Mouse (Mus musculus) MEL (cell line): ENCODE results near the gene Smc1a.

ENCODE experiments used
- CHD2 ChIP-seq: IDR thresholded peaks from 2 replicates; pipeline ENCODE4 v1.6.1; 2011; ENCODE audit warnings: low read length, improper control_type of control experiment
- CTCF ChIP-seq, 3 experiments: IDR thresholded peaks in 2 of 3; conservative IDR thresholded peaks in 1 of 3; 2 replicates each; pipeline ENCODE4 v1.5.1; 2011 to 2012; ENCODE audit warnings: low read length in 3 of 3, low read depth in 2 of 3, mild to moderate bottlenecking in 2 of 3, improper control_type of control experiment in 1 of 3, inconsistent platforms in 1 of 3, mixed read lengths in 1 of 3, moderate library complexity in 1 of 3; ENCODE audit not compliant: control insufficient read depth in 1 of 3, insufficient read depth in 1 of 3, poor library complexity in 1 of 3, severe bottlenecking in 1 of 3
- ELF1 ChIP-seq: IDR thresholded peaks from 2 replicates; pipeline ENCODE4 v1.6.1; 2014; ENCODE audit warnings: low read depth, mild to moderate bottlenecking, inconsistent platforms, low read length, improper control_type of control experiment, moderate library complexity
- GATA1 ChIP-seq: IDR thresholded peaks from 2 replicates; pipeline ENCODE4 v1.6.1; 2011; ENCODE audit warnings: low read depth, low read length, improper control_type of control experiment
- MYB ChIP-seq: IDR thresholded peaks from 2 replicates; pipeline ENCODE4 v1.6.1; 2011; ENCODE audit warnings: mild to moderate bottlenecking, low read depth, low read length, improper control_type of control experiment
- POLR2A ChIP-seq, 2 experiments: IDR thresholded peaks; 2 replicates each; pipeline ENCODE4 v1.6.1; 2011 to 2012; ENCODE audit warnings: low read length in 2 of 2, mild to moderate bottlenecking in 2 of 2, control low read depth in 1 of 2, improper control_type of control experiment in 1 of 2, low read depth in 1 of 2, moderate library complexity in 1 of 2; ENCODE audit not compliant: control insufficient read depth in 1 of 2, insufficient read depth in 1 of 2, poor library complexity in 1 of 2
- POLR2AphosphoS2 ChIP-seq: IDR thresholded peaks from 2 replicates; pipeline ENCODE4 v1.6.1; 2011; ENCODE audit warnings: low read length, improper control_type of control experiment
- TBP ChIP-seq: IDR thresholded peaks from 2 replicates; pipeline ENCODE4 v1.8.0; 2011; ENCODE audit warnings: low read depth, low read length, improper control_type of control experiment
- USF1 ChIP-seq: IDR thresholded peaks from 2 replicates; pipeline ENCODE4 v1.6.1; 2014; ENCODE audit warnings: low read depth, mild to moderate bottlenecking, inconsistent platforms, low read length, improper control_type of control experiment, moderate library complexity
- ZC3H11A ChIP-seq: IDR thresholded peaks from 2 replicates; pipeline ENCODE4 v1.6.1; 2012; ENCODE audit warnings: low read depth, mild to moderate bottlenecking, inconsistent platforms, low read length, improper control_type of control experiment
- ZKSCAN1 ChIP-seq: IDR thresholded peaks from 2 replicates; pipeline ENCODE4 v1.6.1; 2012; ENCODE audit warnings: low read depth, mild to moderate bottlenecking, inconsistent platforms, low read length, improper control_type of control experiment, moderate library complexity

DNA sequence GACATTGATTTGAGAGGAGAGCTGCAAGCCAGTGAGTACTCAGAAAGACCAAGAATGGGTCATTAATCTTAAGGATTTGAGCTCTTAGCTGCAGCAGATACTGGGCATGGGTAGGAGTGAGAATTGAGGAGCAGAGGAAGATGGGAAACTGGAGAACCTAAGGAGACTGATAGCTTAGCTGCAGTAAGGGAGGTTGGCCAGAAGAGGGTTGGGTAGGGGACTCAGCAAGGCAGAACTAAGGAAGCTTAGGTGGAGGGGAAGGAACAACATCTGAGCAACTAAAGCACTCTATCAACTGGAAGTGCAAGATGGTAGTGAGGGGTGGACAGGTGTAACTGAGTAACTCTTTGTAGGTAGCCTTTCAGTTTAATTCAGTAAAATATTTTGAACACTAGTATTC lies 31.0 kb downstream of the Smc1a start:
- no peak for TF ChIP-seq POLR2A (IDR thresholded peaks at IDR 0.05; ENCODE audit: control insufficient read depth in 1 of 2, insufficient read depth in 1 of 2, low read depth in 1 of 2, low read length in 2 of 2, poor library complexity in 1 of 2)
- peak in 2 of 3 experiments; percentile 4 to 12; a peak in 1 of 6 replicates for TF ChIP-seq CTCF (IDR thresholded peaks at IDR 0.05 in 2 of 3, conservative IDR thresholded peaks at IDR 0.05 in 1 of 3; ENCODE audit: control insufficient read depth in 1 of 3, insufficient read depth in 1 of 3, low read depth in 2 of 3, low read length in 3 of 3, poor library complexity in 1 of 3, severe bottlenecking in 1 of 3)
- TF ChIP-seq TBP = no peak
- no peak for TF ChIP-seq ZC3H11A
- TF ChIP-seq GATA1 = no peak
- no peak for TF ChIP-seq MYB
- no peak for TF ChIP-seq USF1
- no peak for TF ChIP-seq ZKSCAN1
- no peak for TF ChIP-seq POLR2AphosphoS2
- TF ChIP-seq CHD2 = no peak
- TF ChIP-seq ELF1 = no peak
